Mouse (Mus musculus): Measurements from ENCODE around the gene Lingo1.

GRCm38 (mm10) chr9:56755119-56755518, 41.1 kb downstream of the Lingo1 start:
- no peak for TF ChIP-seq CTCF (IDR thresholded peaks at IDR 0.05; ENCODE audit: low read depth, low read length)
- TF ChIP-seq POLR2A (IDR thresholded peaks at IDR 0.05; ENCODE audit: extremely low read depth, insufficient read depth, low read length), result no peak

All from liver, adult 2 months (tissue).